Mouse (Mus musculus) megakaryocyte-erythroid progenitor cell, adult 5-6 weeks (primary cell): ENCODE measurements around the gene BC049352. TPM values are rescaled to one million over a fixed set of nuclear protein-coding genes. Genes with fewer than 3 reads are reported as not detected.

Experiments
- ATAC-seq: replicated peaks from 2 replicates; pipeline ENCODE4 v1.8.0; 2016; ENCODE audit warnings: mild to moderate bottlenecking, inconsistent platforms; ENCODE audit not compliant: severe bottlenecking, poor library complexity, low FRiP score, low TSS enrichment
- total RNA-seq, 2 experiments: library from RNA; stranded (forward) in 1 of 2; stranded (reverse) in 1 of 2; fragments of 200-1000, 215-1000 nt in 1 of 2; fragments of >200 nt in 1 of 2; fragmentation: Nextera tagmentation in 1 of 2; gene quantifications; 2 replicates each; pipeline ENCODE4 v1.2.3; 2014 to 2017

BC049352 gene
- total RNA-seq, 2 experiments from 2014 or later: not detected

- no peak for ATAC-seq
Observed at GRCm38 (mm10) chr9:45280059-45280458, 98.3 kb downstream of the BC049352 start.

GRCm38 (mm10) chr9:45280891-45281290, 99.1 kb downstream of the BC049352 start:
- no peak for ATAC-seq

- no peak for ATAC-seq
Observed at GRCm38 (mm10) chr9:45282466-45282865, 100.7 kb downstream of the BC049352 start.

GRCm38 (mm10) chr9:45291481-45292168, 109.8 kb downstream of the BC049352 start:
- no peak for ATAC-seq

GRCm38 (mm10) chr9:45294210-45295011, 112.6 kb downstream of the BC049352 start:
- ATAC-seq: no peak

- ATAC-seq: 0 out of 2 replicates have a peak, but pooled peaks have one; percentile 42
Observed at GRCm38 (mm10) chr9:45299231-45300006, 117.6 kb downstream of the BC049352 start.

Other genes starting within 250 kb of the BC049352 start
- 58.0 and 64.3 TPM in 2 replicates for gene Ube4a, start 216.4 kb upstream of the BC049352 start, total RNA-seq (2014; fragmentation: Nextera tagmentation)
- 40.6 and 50.2 TPM in 2 replicates for gene Ube4a, start 216.4 kb upstream of the BC049352 start, total RNA-seq (2017)
- 2.3 and 17.7 TPM in 2 replicates for gene Cd3g, start 201.6 kb upstream of the BC049352 start, total RNA-seq (2014; fragmentation: Nextera tagmentation)
- gene Cd3g, start 201.6 kb upstream of the BC049352 start, total RNA-seq (2017): 2.6 and 14.6 TPM in 2 replicates
- gene Cd3d, start 200.2 kb upstream of the BC049352 start, total RNA-seq (2014; fragmentation: Nextera tagmentation): 5.5 and 24.0 TPM in 2 replicates
- not detected in 2 replicates for gene Cd3d, start 200.2 kb upstream of the BC049352 start, total RNA-seq (2017)
- gene Cd3e, start 172.4 kb upstream of the BC049352 start, total RNA-seq (2014; fragmentation: Nextera tagmentation): 10.5 and 20.5 TPM in 2 replicates
- not detected in 2 replicates for gene Cd3e, start 172.4 kb upstream of the BC049352 start, total RNA-seq (2017)
- 0.77 TPM in 1 of 2 replicates, not detected in the other for gene Mpzl2, start 142.2 kb upstream of the BC049352 start, total RNA-seq (2014; fragmentation: Nextera tagmentation)
- gene Mpzl2, start 142.2 kb upstream of the BC049352 start, total RNA-seq (2017): not detected in 2 replicates
- gene Mpzl3, start 126.8 kb upstream of the BC049352 start, total RNA-seq (2014; fragmentation: Nextera tagmentation): not detected in 2 replicates
- 0.65 TPM in 1 of 2 replicates, not detected in the other for gene Mpzl3, start 126.8 kb upstream of the BC049352 start, total RNA-seq (2017)
- gene Jaml, start 102.8 kb upstream of the BC049352 start, total RNA-seq (2014; fragmentation: Nextera tagmentation): 0.79 and 0.81 TPM in 2 replicates
- gene Jaml, start 102.8 kb upstream of the BC049352 start, total RNA-seq (2017): 0.61 and 0.94 TPM in 2 replicates
- gene Scn2b, start 64.2 kb upstream of the BC049352 start, total RNA-seq (2014; fragmentation: Nextera tagmentation): not detected in 2 replicates
- not detected in 2 replicates for gene Scn2b, start 64.2 kb upstream of the BC049352 start, total RNA-seq (2017)
- gene Scn4b, start 43.6 kb upstream of the BC049352 start, total RNA-seq (2014; fragmentation: Nextera tagmentation): 0.22 and 1.2 TPM in 2 replicates
- 1.1 TPM in 1 of 2 replicates, not detected in the other for gene Scn4b, start 43.6 kb upstream of the BC049352 start, total RNA-seq (2017)
- gene Tmprss4, start 22.1 kb downstream of the BC049352 start, total RNA-seq (2014; fragmentation: Nextera tagmentation): not detected in 2 replicates
- not detected in 2 replicates for gene Tmprss4, start 22.1 kb downstream of the BC049352 start, total RNA-seq (2017)
- gene Il10ra, start 87.1 kb downstream of the BC049352 start, total RNA-seq (2014; fragmentation: Nextera tagmentation): 0.12 and 2.7 TPM in 2 replicates
- gene Il10ra, start 87.1 kb downstream of the BC049352 start, total RNA-seq (2017): 0.30 and 1.4 TPM in 2 replicates
- not detected in 2 replicates for gene Tmprss13, start 137.1 kb downstream of the BC049352 start, total RNA-seq (2014; fragmentation: Nextera tagmentation)
- not detected in 2 replicates for gene Tmprss13, start 137.1 kb downstream of the BC049352 start, total RNA-seq (2017)
- gene Fxyd6, start 188.2 kb downstream of the BC049352 start, total RNA-seq (2014; fragmentation: Nextera tagmentation): 0.87 and 1.5 TPM in 2 replicates
- gene Fxyd6, start 188.2 kb downstream of the BC049352 start, total RNA-seq (2017): not detected in 2 replicates
- not detected in 2 replicates for gene Fxyd2, start 217.7 kb downstream of the BC049352 start, total RNA-seq (2014; fragmentation: Nextera tagmentation)
- not detected in 2 replicates for gene Fxyd2, start 217.7 kb downstream of the BC049352 start, total RNA-seq (2017)
- gene Dscaml1, start 244.6 kb downstream of the BC049352 start, total RNA-seq (2014; fragmentation: Nextera tagmentation): not detected in 2 replicates
- gene Dscaml1, start 244.6 kb downstream of the BC049352 start, total RNA-seq (2017): not detected in 2 replicates